Comparison of ENCODE assay signal across 13 mouse cellular contexts in the genomic region with DNA sequence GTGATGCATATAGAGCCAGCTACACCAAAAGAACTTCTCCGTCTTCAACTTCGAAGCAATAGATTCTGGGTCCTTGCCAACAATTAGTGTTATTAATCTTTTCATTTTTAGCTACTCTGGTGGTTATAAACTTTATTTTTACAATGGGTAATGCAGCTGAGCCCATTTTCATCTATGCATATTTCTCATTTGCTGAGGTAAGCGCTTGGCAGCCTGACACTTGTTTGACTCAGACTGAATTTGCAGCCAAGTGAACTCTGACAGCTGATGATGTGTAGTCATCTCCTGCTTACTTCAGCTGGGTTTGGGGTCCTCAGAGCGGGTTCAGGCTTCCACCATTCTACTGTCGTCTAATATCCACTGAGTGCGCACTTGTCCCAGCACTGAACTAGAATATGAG.
"Had no signal": no experiment of that assay in that cellular context is flagged by ENCODE, and none has a peak within 500 bp of the region (broad histone marks: within the 10 kb centered on the region; RNA-seq: fewer than 3 reads in every experiment).

No protein-coding gene starts in this region.

- H3K27ac ChIP-seq: hindbrain, postnatal 0 days; limb, embryonic 15.5 days; liver, embryonic 12.5 days; midbrain, embryonic 13.5 days; neural tube, embryonic 15.5 days; stomach, postnatal 0 days had no signal

- H3K36me3 ChIP-seq: limb, embryonic 15.5 days; liver, embryonic 12.5 days; midbrain, embryonic 13.5 days; neural tube, embryonic 15.5 days had no signal

- H3K9me3 ChIP-seq: limb, embryonic 15.5 days; liver, embryonic 12.5 days; midbrain, embryonic 13.5 days; neural tube, embryonic 15.5 days had no signal

- H3K27me3 ChIP-seq: limb, embryonic 15.5 days; liver, embryonic 12.5 days; midbrain, embryonic 13.5 days; neural tube, embryonic 15.5 days had no signal

- DNase-seq: kidney, adult 18-20 months; layer of hippocampus, adult 9-11 months; layer of hippocampus, postnatal 36 days; lung, embryonic 14.5 days; thymus, adult 2 months; thymus, postnatal 36 days had no signal

- H3K4me2 ChIP-seq: limb, embryonic 15.5 days; liver, embryonic 12.5 days; lung, embryonic 14.5 days; midbrain, embryonic 13.5 days; neural tube, embryonic 15.5 days had no signal

- H3K4me1 ChIP-seq: limb, embryonic 15.5 days; liver, embryonic 12.5 days; midbrain, embryonic 13.5 days; neural tube, embryonic 15.5 days had no signal

- ATAC-seq: hindbrain, postnatal 0 days; liver, embryonic 12.5 days; midbrain, embryonic 13.5 days had no signal

- H3K9ac ChIP-seq: limb, embryonic 15.5 days; liver, embryonic 12.5 days; lung, embryonic 14.5 days; midbrain, embryonic 13.5 days; neural tube, embryonic 15.5 days had no signal

- H3K4me3 ChIP-seq: limb, embryonic 15.5 days; liver, embryonic 12.5 days; midbrain, embryonic 13.5 days; myocyte; neural tube, embryonic 15.5 days had no signal
